Mouse (Mus musculus) bone marrow, adult 2 months (tissue): ENCODE results near the gene Fxyd5. TPM values are rescaled to one million over a fixed set of nuclear protein-coding genes. Genes with fewer than 3 reads are reported as not detected.

Experiments used
- H3K27ac ChIP-seq: fragments of 200-500 bp; 2 replicates; pipeline ENCODE4 v1.5.1; 2012; ENCODE audit warnings: low read depth, mild to moderate bottlenecking, control low read depth, inconsistent platforms, low read length; ENCODE audit not compliant: control insufficient read depth, poor library complexity, insufficient read depth
- H3K4me1 ChIP-seq: fragments of 200-500 bp; 2 replicates; pipeline ENCODE4 v1.6.1; 2011; ENCODE audit warnings: low read length; ENCODE audit not compliant: control insufficient read depth, insufficient read depth
- H3K4me3 ChIP-seq: fragments of 200-500 bp; replicated peaks from 2 replicates; pipeline ENCODE3; 2011; ENCODE audit warnings: mild to moderate bottlenecking, low read depth, low read length, control low read depth; ENCODE audit not compliant: control insufficient read depth
- CTCF ChIP-seq: fragments of 200-500 bp; IDR thresholded peaks from 2 replicates; pipeline ENCODE4 v1.5.1; 2011; ENCODE audit warnings: low read length, control low read depth; ENCODE audit not compliant: control insufficient read depth, insufficient read depth
- POLR2A ChIP-seq: fragments of 200-500 bp; IDR thresholded peaks from 2 replicates; pipeline ENCODE4 v1.6.1; 2011; ENCODE audit warnings: low read depth, mild to moderate bottlenecking, control low read depth, low read length, borderline replicate concordance; ENCODE audit not compliant: control insufficient read depth
- WGBS: fragments of 180-500 bp; shearing (Covaris S2); methylation state at CpG from one replicate; pipeline ENCODE4 v1.1.7; 2018; 5-methylcytosine and 5-hydroxymethylcytosine counted together
- polyA plus RNA-seq: library from polyadenylated mRNA; stranded (reverse); fragments of >200 nt; gene quantifications from 2 replicates; pipeline ENCODE4 v1.2.4, GENCODE M21; 2011; ENCODE audit warnings: low replicate concordance; ENCODE audit not compliant: missing spikeins, insufficient read depth, insufficient read length

Gene Fxyd5
- polyA plus RNA-seq, 1 experiment = 239 TPM

- 5% methylated on average over 8 of the region's 8 CpGs for WGBS
- TF ChIP-seq POLR2A (no peak), CTCF (no peak)
- Histone ChIP-seq H3K4me3 (peak overlapping the region; percentile 67), H3K4me1 (peaks cover 2% of the 10 kb centered on the region; the same call in 1 of the 2 replicates), H3K27ac (peak overlapping the region; percentile 85)
Measured at GRCm38 (mm10) chr7:31041023-31041407, 1.3 kb downstream of the Fxyd5 start.

GRCm38 (mm10) chr7:31040281-31041022, 1.8 kb downstream of the Fxyd5 start:
- no peak for TF ChIP-seq CTCF
- TF ChIP-seq POLR2A = no peak
- WGBS = 36% methylated on average over 12 of the region's 12 CpGs
- Histone ChIP-seq H3K27ac (peak overlapping the region; percentile 85), H3K4me3 (peak overlapping the region; percentile 67), H3K4me1 (peaks cover 2% of the 10 kb centered on the region; the same call in 1 of the 2 replicates)

- 88% methylated on average over 4 of the region's 4 CpGs for WGBS
- TF ChIP-seq CTCF (no peak), POLR2A (no peak)
- Histone ChIP-seq H3K4me1 (peaks cover 10% of the 10 kb centered on the region), H3K27ac (no peak overlapping the region), H3K4me3 (no peak overlapping the region)
Measured at GRCm38 (mm10) chr7:31039011-31039410, 3.3 kb downstream of the Fxyd5 start.

GRCm38 (mm10) chr7:31037675-31038074, 4.6 kb downstream of the Fxyd5 start:
- Histone ChIP-seq H3K4me1 (peaks cover 14% of the 10 kb centered on the region), H3K4me3 (peak overlapping the region; percentile 7), H3K27ac (peak overlapping the region; percentile 49; the same call in 1 of the 2 replicates)
- TF ChIP-seq CTCF (no peak), POLR2A (no peak)
- 4% methylated on average over 2 of the region's 2 CpGs for WGBS

- H3K4me1 ChIP-seq = peaks cover 19% of the 10 kb centered on the region
- TF ChIP-seq CTCF (no peak), POLR2A (no peak)
- peak overlapping the region; percentile 19; the same call in 1 of the 2 replicates for H3K27ac ChIP-seq
- H3K4me3 ChIP-seq = no peak overlapping the region
- WGBS = 32% methylated on average over 7 of the region's 7 CpGs
Measured at GRCm38 (mm10) chr7:31036917-31037316, 5.4 kb downstream of the Fxyd5 start.

- Histone ChIP-seq H3K27ac (peak overlapping the region; percentile 94), H3K4me3 (no peak overlapping the region), H3K4me1 (peaks cover 19% of the 10 kb centered on the region)
- TF ChIP-seq CTCF (no peak), POLR2A (no peak)
- 80% methylated on average over 11 of the region's 11 CpGs for WGBS
Measured at GRCm38 (mm10) chr7:31035291-31035690, 7.0 kb downstream of the Fxyd5 start.

GRCm38 (mm10) chr7:31034789-31035188, 7.5 kb downstream of the Fxyd5 start:
- WGBS = 48% methylated on average over 11 of the region's 11 CpGs
- Histone ChIP-seq H3K4me3 (no peak overlapping the region), H3K4me1 (peaks cover 19% of the 10 kb centered on the region), H3K27ac (peak overlapping the region; percentile 94)
- TF ChIP-seq CTCF (peak; percentile 79), POLR2A (0 out of 2 replicates have a peak, but pooled peaks have one; percentile 4)

- H3K27ac ChIP-seq = peak overlapping the region; percentile 95
- peaks cover 19% of the 10 kb centered on the region for H3K4me1 ChIP-seq
- 28% methylated on average over 9 of the region's 9 CpGs for WGBS
- H3K4me3 ChIP-seq = no peak overlapping the region
- 0 out of 2 replicates have a peak, but pooled peaks have one; percentile 7 for TF ChIP-seq CTCF
- no peak for TF ChIP-seq POLR2A
Measured at GRCm38 (mm10) chr7:31033409-31034165, 8.7 kb downstream of the Fxyd5 start.
